Mouse (Mus musculus) thymus, adult 2 months (tissue): ENCODE data around the gene Iqch. TPM values are rescaled to one million over a fixed set of nuclear protein-coding genes. Genes with fewer than 3 reads are reported as not detected.
"Not testable (repeated sequence)": the region's sequence is repeated elsewhere in the genome, so short reads cannot be mapped to it uniquely, and the experiment has no call there.

ENCODE experiments used
- DNase-seq: peaks from one replicate; pipeline ENCODE4 v3.0.0; 2021
- H3K27ac ChIP-seq: fragments of 200-500 bp; 2 replicates; pipeline ENCODE4 v1.5.1; 2012; ENCODE audit warnings: low read length, control low read depth; ENCODE audit not compliant: control insufficient read depth, insufficient read depth
- H3K27me3 ChIP-seq: fragments of 200-500 bp; 2 replicates; pipeline ENCODE4 v1.6.1; 2012; ENCODE audit warnings: mild to moderate bottlenecking, low read length, moderate library complexity, mixed read lengths; ENCODE audit not compliant: control insufficient read depth, insufficient read depth
- H3K36me3 ChIP-seq: fragments of 200-500 bp; 2 replicates; pipeline ENCODE4 v1.6.1; 2012; ENCODE audit warnings: mild to moderate bottlenecking, low read length, moderate library complexity; ENCODE audit not compliant: control insufficient read depth, insufficient read depth
- H3K4me1 ChIP-seq: fragments of 200-500 bp; replicated peaks from 2 replicates; pipeline ENCODE4 v1.6.1; 2012; ENCODE audit warnings: low read length; ENCODE audit not compliant: control insufficient read depth, insufficient read depth
- H3K4me3 ChIP-seq: fragments of 200-500 bp; 2 replicates; pipeline ENCODE4 v1.5.1; 2012; ENCODE audit warnings: mild to moderate bottlenecking, low read length, control low read depth, moderate library complexity; ENCODE audit not compliant: control insufficient read depth, insufficient read depth
- CTCF ChIP-seq: fragments of 200-500 bp; IDR thresholded peaks from 2 replicates; pipeline ENCODE4 v1.5.1; 2012; ENCODE audit warnings: mild to moderate bottlenecking, control low read depth, low read length, moderate library complexity, borderline replicate concordance; ENCODE audit not compliant: control insufficient read depth, poor library complexity, insufficient read depth; ENCODE audit errors: extremely low read depth
- POLR2A ChIP-seq: fragments of 200-500 bp; IDR thresholded peaks from 2 replicates; pipeline ENCODE4 v1.6.1; 2012; ENCODE audit warnings: mild to moderate bottlenecking, low read length, control low read depth, moderate library complexity; ENCODE audit not compliant: control insufficient read depth, poor library complexity, insufficient read depth; ENCODE audit errors: extremely low read depth
- WGBS: fragments of 180-500 bp; shearing (Covaris S2); methylation state at CpG from one replicate; pipeline ENCODE4 v1.1.7; 2018; 5-methylcytosine and 5-hydroxymethylcytosine counted together
- polyA plus RNA-seq: library from polyadenylated mRNA; depleted of rRNA; stranded (reverse); fragments of >200 nt; gene quantifications from 2 replicates; pipeline ENCODE4 v1.2.3, GENCODE M21; 2012

Gene Iqch
- polyA plus RNA-seq, 1 experiment = 0.16 TPM

DNA sequence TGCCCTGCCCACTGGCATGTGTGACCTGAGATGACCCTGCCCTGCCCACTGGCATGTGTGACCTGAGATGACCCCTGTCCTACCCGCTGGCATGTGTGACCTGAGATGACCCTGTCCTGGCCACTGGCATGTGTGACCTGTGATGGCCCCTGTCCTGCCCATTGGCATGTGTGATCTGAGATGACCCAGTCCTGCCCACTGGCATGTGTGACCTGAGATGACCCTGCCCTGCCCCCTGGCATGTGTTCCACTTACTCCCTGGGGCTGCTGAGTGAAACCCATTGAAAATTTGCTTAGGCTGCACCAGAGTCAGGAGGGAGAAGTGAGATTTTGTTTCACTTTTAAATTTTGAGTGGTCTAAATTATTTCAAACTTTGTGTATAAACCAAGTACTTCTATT lies 46.0 kb downstream of the Iqch start:
- TF ChIP-seq POLR2A = no peak
- TF ChIP-seq CTCF = no peak
- no peaks in the 10 kb centered on the region for H3K27me3 ChIP-seq
- H3K4me1 ChIP-seq = peaks cover 5% of the 10 kb centered on the region
- H3K27ac ChIP-seq = no peak overlapping the region
- H3K4me3 ChIP-seq = no peak overlapping the region
- H3K36me3 ChIP-seq = no peaks in the 10 kb centered on the region
- DNase-seq = no peak
- 91% methylated on average over 1 of the region's 1 CpGs for WGBS

DNA sequence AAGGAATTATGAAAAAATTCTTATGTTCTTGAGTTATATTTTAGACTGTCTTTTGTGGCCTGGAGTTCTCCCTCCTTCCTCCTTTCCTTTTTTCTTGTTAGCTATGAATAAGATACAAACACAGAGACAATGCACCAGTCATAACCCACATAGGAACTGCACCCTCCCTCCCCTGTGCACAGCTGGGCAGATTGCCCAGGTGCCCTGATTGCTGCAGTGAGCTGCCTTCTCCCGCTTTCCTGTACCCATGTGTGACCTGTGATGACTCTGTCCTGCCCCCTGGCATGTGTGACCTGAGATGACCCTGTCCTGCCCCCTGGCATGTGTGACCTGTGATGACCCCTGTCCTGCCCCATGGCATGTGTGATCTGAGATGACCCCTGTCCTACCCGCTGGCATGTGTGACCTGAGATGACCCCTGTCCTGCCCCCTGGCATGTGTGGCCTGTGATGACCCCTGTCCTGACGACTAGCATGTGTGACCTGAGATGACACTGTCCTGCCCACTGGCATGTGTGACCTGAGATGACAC lies 46.8 kb downstream of the Iqch start:
- Histone ChIP-seq H3K36me3 (no peaks in the 10 kb centered on the region), H3K4me3 (no peak overlapping the region), H3K27ac (no peak overlapping the region), H3K27me3 (no peaks in the 10 kb centered on the region), H3K4me1 (peaks cover 5% of the 10 kb centered on the region)
- no peak for DNase-seq
- 45% methylated on average over 3 of the region's 3 CpGs for WGBS
- TF ChIP-seq POLR2A = no peak
- TF ChIP-seq CTCF = no peak

DNA sequence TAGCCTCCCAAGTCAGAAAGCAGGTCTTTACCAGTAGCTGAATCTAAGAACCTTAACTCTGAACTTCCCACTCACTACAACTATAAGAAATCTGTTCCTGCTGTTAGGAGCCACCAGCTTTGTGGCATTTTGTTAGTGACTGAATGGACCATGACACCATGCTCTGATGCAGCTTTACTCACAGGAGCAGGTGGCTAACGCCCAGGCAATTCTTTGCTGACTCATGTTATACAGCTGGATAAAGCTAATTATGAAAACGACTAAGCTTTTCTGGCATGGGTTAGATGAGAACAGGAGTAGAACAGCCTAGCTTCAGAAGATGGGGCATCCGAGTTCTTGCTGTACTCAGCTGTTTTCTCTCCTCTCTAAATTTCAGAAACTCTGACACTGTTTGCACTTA lies 48.7 kb downstream of the Iqch start:
- no peak for DNase-seq
- no peak for TF ChIP-seq CTCF
- TF ChIP-seq POLR2A = no peak
- H3K4me1 ChIP-seq = peaks cover 5% of the 10 kb centered on the region
- H3K27me3 ChIP-seq = no peaks in the 10 kb centered on the region
- H3K4me3 ChIP-seq = no peak overlapping the region
- WGBS = 71% methylated on average over 3 of the region's 3 CpGs
- no peaks in the 10 kb centered on the region for H3K36me3 ChIP-seq
- H3K27ac ChIP-seq = no peak overlapping the region

DNA sequence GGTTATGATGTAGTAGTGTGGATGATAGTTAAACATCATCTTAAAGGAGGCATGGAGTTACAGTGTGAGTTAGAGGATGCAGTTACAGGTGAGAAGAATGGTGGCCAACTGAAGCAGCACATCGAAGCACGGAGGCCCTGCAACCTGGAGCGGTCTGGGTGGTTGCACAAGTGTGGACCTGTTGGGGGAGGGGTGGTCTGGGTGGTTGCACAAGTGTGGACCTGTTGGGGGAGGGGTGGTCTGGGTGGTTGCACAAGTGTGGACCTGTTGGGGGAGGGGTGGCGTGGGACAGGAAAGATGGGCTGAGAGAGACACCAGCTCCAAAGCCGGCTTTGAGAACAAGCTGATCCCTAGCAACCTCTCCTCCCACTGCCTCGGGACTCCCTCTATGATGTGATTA lies 51.6 kb downstream of the Iqch start:
- 93% methylated on average over 6 of the region's 6 CpGs for WGBS
- H3K36me3 ChIP-seq, H3K4me3 ChIP-seq, H3K4me1 ChIP-seq, H3K27ac ChIP-seq, DNase-seq, H3K27me3 ChIP-seq: not testable (repeated sequence)

DNA sequence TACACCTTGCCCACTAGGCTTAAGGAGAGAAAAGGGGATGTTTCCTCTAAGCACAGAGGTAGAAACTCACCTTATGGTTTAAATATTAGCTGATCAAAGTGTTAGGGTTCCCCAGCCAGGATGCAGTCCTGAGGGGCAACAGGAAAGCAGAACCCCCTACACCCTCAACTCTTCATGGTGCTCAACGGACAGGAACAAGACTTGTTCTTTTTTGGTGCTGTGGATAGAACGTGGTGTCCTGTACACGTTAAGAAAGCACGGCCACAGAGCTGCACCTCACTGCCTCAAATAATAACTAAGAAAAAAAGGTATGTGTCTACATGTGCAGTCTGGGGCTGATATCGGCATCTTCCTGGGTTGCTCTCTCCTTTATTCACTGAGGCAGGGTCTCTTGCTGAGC lies 53.3 kb downstream of the Iqch start:
- Histone ChIP-seq H3K36me3 (no peaks in the 10 kb centered on the region), H3K4me3 (no peak overlapping the region), H3K27me3 (no peaks in the 10 kb centered on the region), H3K27ac (no peak overlapping the region), H3K4me1 (no peaks in the 10 kb centered on the region)
- 77% methylated on average over 5 of the region's 5 CpGs for WGBS
- DNase-seq = no peak
- TF ChIP-seq POLR2A = no peak
- TF ChIP-seq CTCF = no peak

DNA sequence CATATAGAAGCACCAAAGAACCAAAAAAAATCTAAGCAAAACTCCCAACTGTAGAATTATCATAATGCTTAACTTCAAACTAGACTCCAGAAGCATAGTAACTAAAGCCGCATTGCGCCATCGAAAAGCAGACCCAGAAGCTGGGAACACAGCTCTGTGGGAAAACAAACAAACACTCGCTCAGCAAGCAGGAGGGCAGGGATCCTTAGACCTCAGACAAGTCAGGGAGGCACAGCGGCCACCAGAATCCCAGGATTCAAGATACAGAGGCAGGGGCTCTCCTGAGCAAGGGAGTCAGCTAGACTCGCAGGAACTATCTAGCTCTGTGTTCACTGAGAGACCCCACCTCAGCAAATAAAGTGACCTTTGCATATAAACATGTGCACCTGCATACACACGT lies 60.4 kb downstream of the Iqch start:
- H3K36me3 ChIP-seq = no peaks in the 10 kb centered on the region
- no peak overlapping the region for H3K27ac ChIP-seq
- DNase-seq = no peak
- no peak for TF ChIP-seq POLR2A
- no peak for TF ChIP-seq CTCF
- WGBS = 95% methylated on average over 7 of the region's 7 CpGs
- no peak overlapping the region for H3K4me3 ChIP-seq
- H3K4me1 ChIP-seq = peaks cover 2% of the 10 kb centered on the region
- H3K27me3 ChIP-seq = no peaks in the 10 kb centered on the region

DNA sequence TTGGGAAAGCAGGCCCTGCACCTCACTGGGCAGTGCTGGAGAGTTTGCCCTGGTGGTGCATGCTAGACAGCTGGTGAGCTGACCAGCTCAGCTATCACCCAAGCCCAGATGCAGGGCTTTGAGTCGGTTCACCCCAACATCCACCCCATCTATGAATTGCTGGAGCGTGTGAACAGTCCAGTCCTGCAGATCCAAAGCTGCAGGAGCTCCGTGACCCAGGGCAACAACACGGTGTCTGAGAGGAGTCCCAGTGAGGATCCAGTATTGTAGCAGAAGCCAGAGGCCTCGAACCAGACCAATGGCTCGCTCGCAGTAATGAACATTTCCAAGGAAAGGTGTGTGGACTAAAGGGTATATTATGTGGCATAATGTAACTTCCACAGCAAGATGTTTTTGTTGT lies 61.0 kb downstream of the Iqch start:
- no peak overlapping the region for H3K4me3 ChIP-seq
- H3K4me1 ChIP-seq = peaks cover 2% of the 10 kb centered on the region
- no peaks in the 10 kb centered on the region for H3K36me3 ChIP-seq
- no peaks in the 10 kb centered on the region for H3K27me3 ChIP-seq
- TF ChIP-seq CTCF (no peak), POLR2A (no peak)
- no peak overlapping the region for H3K27ac ChIP-seq
- 97% methylated on average over 7 of the region's 7 CpGs for WGBS
- no peak for DNase-seq
